Mouse (Mus musculus): Measurements from ENCODE around the gene Sec24c.

Gene Sec24c

DNA sequence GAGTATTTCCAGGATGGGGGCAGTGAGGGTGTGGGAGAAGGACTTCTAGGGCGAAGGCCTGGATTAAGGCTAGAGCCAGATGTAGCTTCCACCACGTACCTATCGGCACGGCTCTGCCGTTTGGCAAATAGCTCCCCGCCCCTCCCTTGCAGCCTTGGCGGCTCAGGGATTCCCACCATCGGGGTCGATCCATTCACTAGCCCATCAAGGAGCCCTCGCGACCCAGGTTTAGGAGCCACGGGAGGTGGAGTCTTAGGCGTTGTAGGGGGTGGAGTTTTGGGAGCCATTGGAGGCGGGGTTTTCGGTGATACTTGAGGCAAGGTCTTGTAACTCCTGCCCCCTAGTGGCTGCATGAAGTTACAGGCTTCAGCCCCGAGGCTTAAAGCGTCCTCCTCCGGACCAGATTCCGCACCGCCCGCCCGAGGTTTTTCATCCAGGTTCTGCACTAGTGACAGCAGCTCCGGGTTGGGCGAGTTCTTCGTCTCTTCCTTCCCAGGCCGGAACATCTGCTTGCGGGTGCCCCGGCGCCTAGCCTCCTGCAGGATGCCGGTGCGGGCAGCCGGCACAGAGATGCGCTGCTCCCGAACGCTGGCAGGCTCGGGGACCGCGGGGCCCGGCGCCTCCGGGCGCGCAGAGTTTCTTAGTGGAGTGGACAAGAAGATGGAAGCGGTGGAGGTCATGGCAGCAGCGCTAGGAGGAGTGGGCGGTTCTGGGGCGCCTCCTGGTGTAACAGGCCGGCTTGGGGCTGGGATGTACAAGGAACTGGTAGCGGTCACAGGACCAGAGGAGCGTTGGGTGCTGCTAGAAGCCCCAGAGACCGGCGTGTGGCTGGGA is 13.1 kb upstream of the Sec24c start:
- DNase-seq, result peak; percentile 95 to 97

DNA sequence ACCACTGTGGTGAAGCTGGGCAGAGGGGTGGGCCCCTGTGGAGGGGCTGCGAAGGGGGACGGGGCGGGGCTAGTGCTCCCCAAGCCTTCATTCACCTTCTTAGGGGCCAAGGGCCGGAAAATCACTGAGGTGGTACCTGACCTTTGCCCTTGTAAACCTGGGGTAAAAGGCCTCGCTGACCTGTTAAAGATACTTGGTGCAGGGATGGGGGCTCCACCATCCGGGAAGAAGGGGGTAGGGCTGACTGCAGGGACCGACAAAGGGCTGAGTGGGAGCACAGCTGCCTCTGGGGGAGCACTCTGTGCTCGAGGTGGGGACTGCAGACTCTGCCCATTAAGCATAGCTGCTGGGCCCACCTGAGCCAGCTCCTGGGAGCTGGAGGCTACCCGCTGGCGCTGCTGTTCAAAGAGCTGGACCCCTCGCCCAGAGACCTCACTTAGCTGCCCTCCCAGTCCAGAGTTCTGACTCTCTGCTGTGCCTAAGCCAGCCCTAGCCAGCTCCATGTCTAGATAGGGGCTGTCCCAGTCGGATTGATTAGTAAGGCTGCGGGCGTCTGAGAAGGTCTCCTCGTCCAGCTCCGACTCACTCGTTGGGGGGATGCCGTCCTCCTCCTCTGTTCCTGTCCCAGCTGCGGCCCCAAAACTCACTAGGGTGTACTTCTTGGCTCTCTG is 12.3 kb upstream of the Sec24c start:
- DNase-seq, result peak; percentile 41 to 52

DNA sequence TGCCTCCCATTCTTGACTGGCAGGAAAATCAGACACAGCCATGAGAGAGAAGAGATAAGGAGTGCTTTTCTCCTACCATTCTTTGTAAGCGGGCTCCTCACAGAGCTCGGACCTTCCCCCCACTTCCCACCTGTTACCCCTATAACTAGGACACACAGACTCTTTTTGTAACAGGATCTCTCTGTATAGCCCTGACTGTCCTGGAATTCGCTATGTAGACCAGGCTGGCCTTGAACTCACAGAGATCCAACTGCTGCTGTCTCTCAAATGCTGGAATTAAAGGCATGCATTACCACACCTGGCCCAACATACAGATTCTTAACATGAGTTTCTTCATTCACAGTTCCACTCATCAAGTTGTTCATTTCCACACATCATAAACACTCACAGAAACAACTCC is 11.4 kb upstream of the Sec24c start:
- no peak for DNase-seq

DNA sequence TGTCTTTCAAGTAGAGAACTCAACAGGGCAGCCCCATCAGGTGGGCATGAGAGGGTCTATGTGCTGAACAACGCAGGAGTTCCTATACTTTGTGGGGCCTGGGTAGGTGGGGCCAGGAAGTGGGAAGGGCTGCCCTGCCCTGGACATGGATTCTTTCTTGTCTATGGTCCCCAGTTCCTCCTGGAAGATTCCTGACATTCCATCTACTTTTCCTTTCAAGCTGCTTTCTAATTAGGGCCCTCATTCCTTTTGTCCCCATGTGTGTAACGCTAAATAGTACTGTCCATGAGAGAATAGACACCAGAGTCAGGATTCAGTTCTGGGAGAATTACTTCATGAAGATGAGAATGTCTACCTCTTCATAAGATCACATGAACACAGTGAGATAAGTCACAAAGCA is 10.5 kb upstream of the Sec24c start:
- no peak for DNase-seq

DNA sequence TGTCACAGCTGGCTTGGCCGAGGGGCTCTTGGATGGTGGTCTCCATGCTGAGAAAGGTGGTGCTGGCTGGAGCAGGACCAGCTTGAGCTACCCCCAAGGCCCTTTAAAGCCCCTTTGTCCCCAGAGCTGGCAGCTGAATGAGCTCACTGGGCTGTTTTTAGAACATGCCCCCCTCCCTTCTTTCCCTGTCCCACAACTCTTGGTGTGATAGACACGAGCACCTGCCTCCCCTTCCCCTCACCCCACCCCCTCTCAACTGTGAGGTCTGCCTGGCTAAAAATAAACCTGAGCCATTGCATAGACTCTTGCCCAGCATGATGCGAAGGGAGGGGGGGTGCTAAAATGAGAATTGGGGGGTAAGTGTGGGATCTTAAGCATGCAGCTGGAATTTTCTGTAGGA is 9.7 kb upstream of the Sec24c start:
- no peak for DNase-seq

DNA sequence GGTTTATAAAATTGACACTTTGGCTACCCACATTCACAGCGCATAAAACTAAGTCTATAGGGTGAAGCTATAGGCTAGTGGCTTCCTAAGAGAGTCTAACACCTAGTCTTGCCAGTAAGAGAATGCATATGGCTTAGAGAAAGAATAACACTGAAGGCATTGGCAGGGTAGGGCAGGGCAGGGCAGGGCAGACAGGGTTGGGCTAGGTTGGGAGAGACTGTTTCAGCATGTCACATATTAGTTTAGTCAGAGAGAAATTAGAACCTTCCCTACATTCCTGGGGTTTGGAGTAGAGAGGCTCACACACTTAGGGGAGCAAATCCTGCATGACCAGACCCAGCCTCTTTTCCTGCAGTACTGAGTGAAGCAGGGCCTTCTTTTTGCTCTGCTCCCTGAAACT is 6.6 kb upstream of the Sec24c start:
- DNase-seq, result no peak

DNA sequence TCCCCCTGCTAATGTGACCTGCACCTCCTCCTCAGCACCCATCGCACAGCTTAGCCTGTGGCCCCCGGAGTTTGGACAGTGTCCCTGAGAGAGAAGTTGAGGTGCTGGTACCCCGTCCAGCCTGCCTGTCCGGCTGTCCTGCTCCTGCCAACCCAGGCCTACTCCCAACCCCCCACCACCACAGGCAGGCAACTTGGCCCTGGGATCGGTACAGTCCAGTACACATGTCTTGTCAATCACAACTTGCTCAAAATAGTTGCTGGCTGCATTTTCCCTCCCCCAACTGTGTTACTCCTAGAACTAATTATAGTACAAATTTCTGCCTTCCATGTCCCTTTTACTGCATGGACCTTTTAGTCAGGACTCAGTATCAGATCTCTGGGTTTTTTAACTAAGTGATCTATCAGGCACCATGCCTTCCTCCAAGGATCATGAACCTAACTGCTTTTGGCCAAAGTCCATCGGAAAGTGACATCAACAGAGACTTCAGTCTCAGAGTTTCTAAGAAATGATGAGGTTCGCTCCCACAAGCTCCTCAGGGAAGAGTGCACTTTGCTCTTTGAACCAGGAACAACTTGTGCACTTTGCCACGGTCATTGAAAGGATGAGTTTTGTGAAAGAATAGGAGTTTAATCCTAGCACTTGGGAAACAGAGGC is 5.8 kb upstream of the Sec24c start, which contains the start of gene Synpo2l:
Gene Synpo2l, minus strand, starts transcription at position 201 of the 657 bp plus-strand sequence.
- peak; percentile 77 to 84 for DNase-seq

DNA sequence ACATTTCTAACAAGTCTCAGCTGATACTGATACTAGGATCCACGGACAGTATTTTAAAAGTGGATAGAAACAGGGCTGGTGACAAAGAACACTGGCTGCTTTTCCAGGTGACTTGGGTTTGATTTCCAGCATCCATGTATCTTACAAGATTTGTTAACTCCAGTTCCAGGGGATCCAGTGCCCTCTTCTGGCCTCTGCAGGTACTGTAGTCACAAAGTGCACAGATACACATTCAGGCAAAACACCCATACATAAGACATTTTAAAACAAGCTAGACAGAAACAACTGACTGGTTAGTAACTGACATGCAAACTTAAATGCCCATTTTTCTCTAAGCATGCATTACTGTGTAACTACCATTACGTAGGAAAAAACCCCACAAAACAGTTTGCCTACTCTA is 1.1 kb upstream of the Sec24c start:
- peak; percentile 53 to 73 for DNase-seq

DNA sequence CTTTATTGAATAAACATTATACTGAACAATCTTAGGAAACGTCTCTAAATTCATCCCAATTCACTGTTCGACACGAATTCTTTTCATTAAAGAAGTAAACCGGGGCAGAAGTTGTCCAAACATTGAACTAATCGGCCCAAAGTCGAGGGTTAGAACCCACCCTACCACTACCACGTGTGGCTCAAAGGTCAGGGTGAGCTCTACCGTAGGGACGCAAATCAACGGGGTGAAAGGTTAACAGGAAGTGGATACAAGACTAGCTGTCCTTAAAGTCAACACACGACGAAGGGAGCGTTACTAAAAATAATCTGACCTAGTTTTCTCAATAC is 409 bp upstream of the Sec24c start:
- DNase-seq, result peak; percentile 80 to 89

DNA sequence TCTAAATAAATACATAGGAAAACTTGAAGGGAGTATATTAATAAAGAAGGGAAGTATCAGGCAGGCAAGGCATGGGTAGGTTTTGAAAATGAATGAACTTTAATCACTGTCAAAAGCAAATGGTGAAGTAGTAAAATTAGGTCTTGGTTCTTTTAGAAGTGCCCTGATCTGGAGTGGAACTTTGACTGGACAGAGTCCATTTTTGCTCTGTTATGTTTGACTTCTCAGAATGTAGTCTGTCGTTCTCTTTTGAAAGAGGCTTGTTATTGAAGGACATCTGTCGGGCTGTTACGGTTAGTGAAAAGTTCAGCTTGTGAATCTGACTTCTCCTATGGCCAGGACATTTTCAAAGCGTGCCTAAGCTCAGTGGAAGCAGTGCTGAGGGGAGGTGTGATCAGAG is 3.8 kb downstream of the Sec24c start:
- no peak for DNase-seq

DNA sequence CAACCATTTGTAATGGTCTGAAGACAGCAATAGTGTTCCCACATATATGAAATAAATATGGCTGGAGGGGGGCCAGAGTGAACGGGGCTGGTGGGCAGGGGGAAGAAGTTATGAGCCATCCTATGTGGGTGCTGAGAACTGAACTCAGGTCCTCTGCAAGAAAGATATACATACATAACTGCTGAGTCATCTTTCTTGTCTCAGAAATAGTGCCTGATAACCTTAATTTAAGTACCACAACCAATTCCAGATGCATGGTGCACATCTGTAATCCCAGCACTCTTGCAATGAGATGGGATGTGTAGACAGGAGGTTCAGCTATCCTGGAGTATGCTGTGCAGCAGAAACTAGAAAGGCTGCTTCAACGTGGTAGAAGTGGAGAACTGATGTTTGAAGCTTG is 7.6 kb downstream of the Sec24c start:
- no peak for DNase-seq

DNA sequence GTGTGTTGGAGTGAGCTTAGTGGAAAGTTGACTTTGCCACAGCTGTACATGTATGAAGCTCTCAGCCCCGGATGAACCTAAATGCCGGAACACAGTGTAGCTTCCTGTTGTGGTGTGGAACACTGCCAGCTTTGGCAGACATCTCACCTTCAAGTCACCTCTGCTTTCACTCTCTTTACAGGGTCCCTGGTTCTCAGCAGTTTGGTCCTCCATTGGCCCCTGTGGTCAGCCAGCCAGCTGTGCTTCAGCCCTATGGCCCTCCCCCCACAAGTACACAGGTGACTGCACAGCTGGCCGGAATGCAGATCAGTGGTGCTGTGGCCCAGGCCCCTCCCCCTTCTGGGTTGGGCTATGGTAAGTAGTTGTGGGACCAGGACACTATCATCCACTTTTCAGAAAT is 8.4 kb downstream of the Sec24c start:
- DNase-seq, result peak; percentile 46 to 76

DNA sequence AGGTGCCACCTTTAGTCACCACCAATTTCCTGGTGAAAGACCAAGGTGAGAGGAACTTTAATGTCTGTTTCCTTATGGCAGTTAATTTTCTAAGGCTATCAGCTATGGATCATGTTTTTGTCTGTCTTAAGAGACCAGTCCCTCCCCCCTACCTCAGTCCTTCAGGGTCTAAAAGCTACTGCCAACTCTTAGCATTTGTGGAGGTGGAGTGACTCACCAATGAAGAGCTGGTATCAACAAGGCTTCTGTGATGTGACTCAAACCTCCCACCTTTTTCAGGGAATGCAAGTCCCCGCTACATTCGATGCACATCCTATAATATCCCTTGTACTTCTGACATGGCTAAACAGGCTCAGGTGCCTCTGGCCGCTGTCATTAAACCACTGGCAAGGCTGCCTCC is 12.5 kb downstream of the Sec24c start:
- no peak for DNase-seq

DNA sequence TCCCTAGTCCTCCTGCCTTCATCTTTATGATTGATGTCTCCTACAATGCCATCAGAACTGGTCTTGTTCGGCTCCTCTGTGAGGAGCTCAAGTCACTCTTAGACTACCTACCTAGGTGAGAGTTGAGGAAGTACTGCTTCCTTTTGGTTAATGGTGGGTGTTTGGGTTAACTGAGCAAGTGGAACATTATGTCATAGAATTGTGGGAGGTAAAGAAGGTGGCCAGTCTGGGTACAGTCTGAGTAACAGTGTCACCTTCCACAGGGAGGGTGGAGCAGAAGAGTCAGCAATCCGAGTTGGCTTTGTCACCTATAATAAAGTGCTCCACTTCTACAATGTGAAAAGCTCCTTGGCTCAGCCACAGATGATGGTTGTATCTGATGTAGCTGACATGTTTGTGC is 14.9 kb downstream of the Sec24c start:
- DNase-seq, result no peak

DNA sequence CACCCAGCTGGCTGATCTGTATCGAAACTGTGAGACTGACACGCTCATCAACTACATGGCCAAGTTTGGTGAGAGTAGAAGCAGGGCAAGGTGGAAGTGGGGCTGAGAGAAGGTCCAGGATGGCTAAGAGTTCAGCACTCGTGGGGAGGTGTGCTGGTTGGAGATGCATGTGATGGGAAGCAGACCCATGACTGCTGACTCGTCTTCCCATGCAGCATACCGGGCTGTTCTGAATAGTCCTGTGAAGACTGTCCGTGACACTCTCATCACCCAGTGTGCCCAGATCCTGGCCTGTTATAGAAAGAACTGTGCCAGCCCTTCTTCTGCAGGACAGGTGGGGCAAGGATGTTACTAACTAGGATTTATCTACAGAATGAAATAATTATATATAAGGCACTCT is 17.7 kb downstream of the Sec24c start:
- no peak for DNase-seq

DNA sequence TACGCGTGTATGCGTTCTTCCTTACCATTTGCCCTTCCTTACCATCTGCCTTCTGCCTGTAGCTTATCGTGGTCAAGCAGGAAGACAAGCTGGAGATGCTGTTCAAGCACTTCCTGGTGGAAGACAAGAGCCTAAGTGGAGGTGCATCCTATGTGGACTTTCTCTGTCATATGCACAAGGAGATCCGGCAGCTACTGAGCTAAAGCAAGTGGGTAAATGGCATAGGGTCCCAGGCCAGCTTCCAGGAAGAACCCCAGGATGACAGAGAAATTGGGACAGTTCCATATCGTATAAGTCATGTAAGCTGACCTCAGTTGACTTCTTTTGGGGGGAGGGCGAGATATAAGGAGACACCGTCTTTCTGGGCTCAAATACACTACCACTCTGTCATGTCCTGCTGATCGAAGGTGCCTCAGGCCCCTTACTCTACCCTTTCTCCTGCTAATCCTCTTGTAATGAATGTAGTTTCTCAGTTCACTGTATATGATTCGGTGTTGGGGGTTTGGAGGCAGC is 19.5 kb downstream of the Sec24c start:
- DNase-seq, result no peak

DNA sequence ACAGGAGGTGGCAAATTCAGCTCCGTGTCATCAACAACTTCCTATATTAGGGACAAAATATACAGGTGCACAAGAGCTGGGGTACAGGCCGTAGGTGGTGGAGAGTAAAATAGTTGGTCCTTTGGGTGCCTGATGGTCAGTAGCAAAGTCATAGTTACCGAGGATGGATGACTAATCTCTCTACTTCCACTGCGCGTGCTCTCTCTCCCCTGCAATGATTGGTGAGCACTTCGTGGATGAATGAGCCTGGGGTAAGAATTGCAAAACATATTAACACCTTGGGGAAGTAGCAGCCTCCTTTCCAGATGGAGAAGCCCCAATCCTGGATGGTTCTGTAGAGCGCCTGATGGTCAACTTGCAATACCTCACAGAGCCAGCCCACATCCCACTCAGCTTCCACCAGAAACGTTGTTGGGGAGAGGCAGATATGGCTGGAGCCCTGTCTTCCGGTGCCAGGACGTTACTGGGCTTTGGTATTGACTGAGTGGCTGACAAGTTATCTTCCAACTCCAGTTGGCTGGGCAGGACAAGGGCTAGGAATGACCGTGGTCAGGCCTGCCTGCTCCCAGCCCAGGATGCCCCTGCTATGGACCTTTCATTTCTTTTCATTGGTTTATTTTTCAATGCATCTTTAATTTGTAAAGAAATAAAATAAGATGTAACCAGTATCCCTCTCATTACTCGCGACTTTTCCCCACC is 20.2 kb downstream of the Sec24c start:
- no peak for DNase-seq

DNA sequence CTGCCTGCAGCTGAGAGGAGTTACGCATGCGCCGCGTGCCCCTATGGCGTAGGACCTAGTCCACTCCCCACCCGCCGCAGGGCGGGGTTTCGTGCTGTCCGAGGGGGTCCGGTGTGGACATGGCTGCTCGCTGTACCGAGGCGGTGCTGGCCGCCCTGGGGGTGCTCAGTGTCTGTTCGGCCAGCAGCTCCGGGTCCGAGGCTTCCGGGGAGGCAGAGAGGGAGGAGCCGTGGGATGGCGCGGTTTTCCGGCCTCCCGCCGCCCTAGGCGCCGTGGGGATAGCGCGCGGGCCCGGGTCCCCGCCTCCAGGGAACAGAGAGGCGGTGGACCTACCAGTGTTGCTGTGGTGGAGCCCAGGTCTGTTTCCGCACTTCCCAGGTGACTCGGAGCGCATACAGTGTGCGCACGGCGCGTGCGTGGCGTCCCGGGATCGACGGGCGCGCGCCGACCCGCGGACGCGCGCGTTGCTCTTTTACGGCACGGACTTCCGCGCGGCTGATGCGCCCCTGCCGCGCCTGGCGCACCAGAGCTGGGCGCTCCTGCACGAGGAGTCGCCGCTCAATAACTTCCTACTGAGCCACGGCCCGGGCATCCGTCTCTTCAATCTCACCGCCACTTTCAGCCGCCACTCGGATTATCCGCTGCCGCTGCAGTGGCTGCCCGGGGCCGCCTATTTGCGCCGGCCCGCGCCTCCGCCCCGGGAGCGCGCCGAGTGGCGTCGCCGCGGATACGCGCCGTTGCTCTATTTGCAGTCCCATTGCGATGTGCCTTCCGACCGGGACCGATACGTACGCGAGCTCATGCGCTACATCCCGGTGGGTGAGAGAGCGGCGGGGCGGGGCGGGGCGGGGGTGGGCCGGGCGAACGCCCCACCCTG is 21.0 kb downstream of the Sec24c start, which contains the start of gene Fut11:
Gene Fut11, plus strand, starts transcription at position 85 of the 877 bp plus-strand sequence.
- DNase-seq, result peak; percentile 83 to 90

DNA sequence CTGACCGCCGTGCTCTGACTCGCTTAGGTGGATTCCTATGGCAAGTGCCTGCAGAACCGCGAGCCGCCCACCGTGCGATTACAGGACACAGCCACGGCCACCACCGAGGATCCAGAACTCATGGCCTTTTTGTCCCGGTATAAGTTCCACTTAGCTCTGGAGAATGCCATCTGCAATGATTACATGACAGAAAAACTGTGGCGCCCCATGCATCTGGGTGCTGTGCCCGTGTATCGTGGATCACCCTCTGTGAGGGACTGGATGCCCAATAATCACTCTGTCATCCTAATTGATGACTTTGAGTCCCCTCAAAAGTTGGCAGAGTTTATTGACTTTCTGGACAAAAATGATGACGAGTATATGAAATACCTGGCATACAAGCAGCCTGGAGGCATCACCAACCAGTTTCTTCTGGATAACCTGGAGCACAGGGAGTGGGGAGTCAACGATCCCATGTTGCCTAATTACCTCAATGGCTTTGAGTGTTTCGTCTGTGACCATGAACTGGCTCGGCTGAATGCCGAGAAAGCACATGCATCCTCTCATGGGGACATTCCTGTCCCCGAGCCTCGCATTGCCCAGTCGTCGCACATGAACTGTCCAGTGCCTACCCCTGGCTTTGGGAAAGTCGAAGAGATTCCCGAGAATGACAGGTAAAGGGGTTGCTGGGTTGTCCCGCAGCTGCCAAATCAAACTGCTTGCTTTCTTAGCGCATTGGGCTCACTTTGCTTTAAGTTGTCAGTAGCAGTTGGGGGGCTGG is 21.8 kb downstream of the Sec24c start:
- peak in 1 of 2 experiments; percentile 24 for DNase-seq

DNA sequence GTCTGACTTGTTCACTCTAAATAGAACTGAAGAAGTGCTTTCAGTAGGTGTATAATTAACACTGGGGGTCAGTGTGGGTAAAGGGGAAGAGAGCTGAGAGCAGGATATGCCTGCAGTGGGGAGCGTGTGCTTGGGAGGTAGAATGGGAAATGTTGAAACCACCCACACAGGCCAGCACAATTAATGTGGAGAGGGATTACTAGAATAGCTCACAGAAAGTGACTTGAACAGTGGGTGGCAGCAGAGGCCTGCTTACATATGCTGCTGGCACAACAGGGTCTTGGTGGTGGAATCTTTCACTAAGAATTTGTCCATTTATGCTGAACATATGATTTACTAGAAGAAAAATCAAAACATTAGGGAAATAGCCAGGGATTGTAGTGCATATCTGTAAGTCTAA is 22.9 kb downstream of the Sec24c start:
- DNase-seq, result peak; percentile 44 to 72

DNA sequence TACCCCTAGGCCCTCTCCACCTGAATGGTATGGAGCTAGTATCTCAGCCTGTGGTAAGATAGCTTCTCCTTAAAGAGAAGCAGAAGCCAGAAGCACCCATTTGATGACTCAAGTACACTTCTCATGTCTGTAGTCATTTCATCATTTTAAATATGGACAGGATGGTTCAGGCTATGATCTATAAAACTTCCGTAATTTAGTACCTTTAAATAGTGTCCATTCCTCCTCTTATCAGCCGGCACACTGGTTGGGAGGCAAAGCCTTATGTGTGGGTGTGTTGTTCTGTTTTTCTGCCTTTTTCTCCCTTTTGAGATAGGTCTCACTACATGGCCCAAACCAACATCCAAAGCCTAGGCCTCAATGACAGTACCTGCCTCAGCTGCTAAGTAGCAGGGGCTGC is 24.4 kb downstream of the Sec24c start:
- DNase-seq, result no peak
